8 mouse cellular contexts compared by ENCODE assay signal in the genomic region with DNA sequence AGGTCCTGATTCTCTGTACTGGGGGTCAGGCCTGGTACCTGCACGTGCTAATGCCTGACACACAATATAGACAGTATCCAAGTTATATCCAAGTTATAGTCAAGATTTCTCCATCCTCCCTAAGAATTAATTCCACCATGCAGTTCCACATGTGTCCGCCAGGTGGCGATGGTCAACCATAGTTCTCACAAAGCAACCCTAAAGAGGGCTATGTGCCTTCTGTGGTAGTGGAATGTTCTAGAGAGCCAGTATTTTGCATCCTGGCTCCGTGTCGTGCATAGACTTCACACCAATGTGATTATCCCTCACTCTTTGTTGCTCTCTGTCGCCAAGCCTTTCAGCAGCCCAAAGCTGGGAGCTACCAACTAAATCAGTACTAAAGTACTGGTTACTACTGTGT. TPM values are rescaled to one million over a fixed set of nuclear protein-coding genes. Genes with fewer than 3 reads are reported as not detected.
DNase-seq lines count a peak whose midpoint lies in the region; ATAC-seq lines count a peak whose summit lies in the region.

No protein-coding gene starts in this region.

- H3K4me3 ChIP-seq in neural tube, embryonic 15.5 days (replicated peaks): no peak overlapping the region
- H3K4me3 ChIP-seq in stomach, embryonic 16.5 days (replicated peaks; ENCODE audit: low read length): no peak overlapping the region

- peak; percentile 85 for DNase-seq in neural tube, embryonic 10.5 days (ENCODE audit: extremely low spot score, low spot score)
- peak; percentile 85 for DNase-seq in embryo, embryonic 10 days (ENCODE audit: low spot score)
- DNase-seq in gastrocnemius, postnatal 10 days: peak; percentile 83
- DNase-seq in kidney, adult 18-20 months: peak; percentile 88
- peak; percentile 69 to 85 for DNase-seq in left cerebral cortex, postnatal 36 days (ENCODE audit: low spot score in 2 of 2)
- DNase-seq in naive thymus-derived CD4-positive, alpha-beta T cell, adult 2 months (ENCODE audit: low read depth): peak; percentile 76

- no peak overlapping the region for H3K27ac ChIP-seq in neural tube, embryonic 15.5 days (replicated peaks)
- H3K27ac ChIP-seq in stomach, embryonic 16.5 days (ENCODE audit: low read length): no peak overlapping the region

- intact Hi-C loops in left cerebral cortex, postnatal 36 days (cut with DNase I): loop anchor here (1.0 kb wide), 1 partner anchor 50 kb away; no protein-coding TSS in a partner anchor

- H3K9me3 ChIP-seq in neural tube, embryonic 15.5 days (replicated peaks): no peaks in the 10 kb centered on the region
- H3K9me3 ChIP-seq in stomach, embryonic 16.5 days (replicated peaks; ENCODE audit: control insufficient read depth, low read length): no peaks in the 10 kb centered on the region

- peaks cover 16% of the 10 kb centered on the region for H3K27me3 ChIP-seq in neural tube, embryonic 15.5 days (replicated peaks)
- H3K27me3 ChIP-seq in stomach, embryonic 16.5 days (ENCODE audit: control insufficient read depth, insufficient read depth, low read length): no peaks in the 10 kb centered on the region

- no peak overlapping the region for H3K9ac ChIP-seq in neural tube, embryonic 15.5 days (replicated peaks)
- no peak overlapping the region for H3K9ac ChIP-seq in stomach, embryonic 16.5 days (ENCODE audit: low read length)

- ATAC-seq in neural tube, embryonic 15.5 days (ENCODE audit: low FRiP score): no peak
- peak; percentile 51; the same call in 1 of the 2 replicates for ATAC-seq in stomach, embryonic 16.5 days (ENCODE audit: insufficient read depth, low FRiP score)

- WGBS in neural tube, embryonic 15.5 days: 2% methylated on average over 6 of the region's 6 CpGs
- WGBS in stomach, embryonic 16.5 days: 1% methylated on average over 6 of the region's 6 CpGs

- no peak overlapping the region for H3K4me2 ChIP-seq in neural tube, embryonic 15.5 days
- H3K4me2 ChIP-seq in stomach, embryonic 16.5 days (ENCODE audit: low read depth, low read length): no peak overlapping the region

- H3K4me1 ChIP-seq in neural tube, embryonic 15.5 days: no peaks in the 10 kb centered on the region
- H3K4me1 ChIP-seq in stomach, embryonic 16.5 days (ENCODE audit: control insufficient read depth, insufficient read depth, low read length): 0 out of 2 replicates have a peak, but pooled peaks cover 3% of the 10 kb centered on the region

- no peaks in the 10 kb centered on the region for H3K36me3 ChIP-seq in neural tube, embryonic 15.5 days
- no peaks in the 10 kb centered on the region for H3K36me3 ChIP-seq in stomach, embryonic 16.5 days (ENCODE audit: control insufficient read depth, insufficient read depth, low read length)

RNA-seq across cellular contexts. Expression of a gene that starts 25.5 kb away (rescaled TPM):
- polyA plus RNA-seq in neural tube, embryonic 15.5 days (2015; fragmentation: Nextera tagmentation; extraction: Ambion mirVana): 1.3 and 2.0 TPM in 2 replicates
- 10 to 100 TPM; 11.7 to 12.3 TPM for total RNA-seq in gastrocnemius, postnatal 10 days (2021)
- under 1 TPM; 0.34 to 0.49 TPM for total RNA-seq in left cerebral cortex, postnatal 36 days (2021)
- polyA plus RNA-seq in stomach, embryonic 16.5 days (2015; fragmentation: Nextera tagmentation; extraction: Ambion mirVana): 5.2 and 6.0 TPM in 2 replicates

RNA-seq across cellular contexts. Expression of a gene that starts 47.2 kb away (rescaled TPM):
- 0.23 TPM in 1 of 2 replicates, not detected in the other for polyA plus RNA-seq in neural tube, embryonic 15.5 days (2015; fragmentation: Nextera tagmentation; extraction: Ambion mirVana)
- under 1 TPM in 1 of 2 experiments, not detected in 1; 0.41 TPM for total RNA-seq in gastrocnemius, postnatal 10 days (2021)
- total RNA-seq in left cerebral cortex, postnatal 36 days (2021): under 1 TPM in 1 of 2 experiments, not detected in 1; 0.15 TPM
- not detected in 2 replicates for polyA plus RNA-seq in stomach, embryonic 16.5 days (2015; fragmentation: Nextera tagmentation; extraction: Ambion mirVana)

Comparison
In these comparisons a context has a peak if more than half of its experiments do, and no peak if none do; other contexts are left out.
1. RNA of a gene that starts 25.5 kb away (total RNA-seq): 11.7 to 12.3 TPM in gastrocnemius, postnatal 10 days; 0.34 to 0.49 TPM in left cerebral cortex, postnatal 36 days; every median in the first group is over 4 times any median in the second.
2. Peak in every context shown above with its lines, with median percentiles within 50 percentile points of each other: DNase-seq.